Mouse (Mus musculus) embryonic facial prominence, embryonic 13.5 days (tissue): ENCODE data around the gene Pak2. TPM values are rescaled to one million over a fixed set of nuclear protein-coding genes. Genes with fewer than 3 reads are reported as not detected.
"Not testable (repeated sequence)": the region's sequence is repeated elsewhere in the genome, so short reads cannot be mapped to it uniquely, and the experiment has no call there.

Experiments used
- ATAC-seq: fragments of 200-750 bp; cut with Nextera tagmentation; 2 replicates; pipeline ENCODE4 v1.8.0; 2017; ENCODE audit warnings: low read depth; ENCODE audit not compliant: insufficient number of reproducible peaks, insufficient read depth, low FRiP score, low TSS enrichment
- H3K27ac ChIP-seq: fragments of 300-500 bp; sonication (generic); 2 replicates; pipeline ENCODE4 v1.5.1; 2015; ENCODE audit warnings: moderate library complexity, mild to moderate bottlenecking, inconsistent platforms
- H3K27me3 ChIP-seq: fragments of 300-500 bp; sonication (generic); 2 replicates; pipeline ENCODE4 v1.6.1; 2015; ENCODE audit warnings: mild to moderate bottlenecking, inconsistent platforms
- H3K36me3 ChIP-seq: fragments of 300-500 bp; sonication (generic); 2 replicates; pipeline ENCODE4 v1.6.1; 2015; ENCODE audit warnings: mild to moderate bottlenecking, inconsistent platforms
- H3K4me1 ChIP-seq: fragments of 300-500 bp; sonication (generic); 2 replicates; pipeline ENCODE4 v1.6.1; 2015; ENCODE audit warnings: inconsistent platforms
- H3K4me2 ChIP-seq: fragments of 300-500 bp; sonication (generic); 2 replicates; pipeline ENCODE4 v1.6.1; 2015; ENCODE audit warnings: moderate library complexity, mild to moderate bottlenecking, inconsistent platforms
- H3K4me3 ChIP-seq: fragments of 300-500 bp; sonication (generic); 2 replicates; pipeline ENCODE4 v1.5.1; 2015; ENCODE audit warnings: mild to moderate bottlenecking, inconsistent platforms
- H3K9ac ChIP-seq: fragments of 300-500 bp; sonication (generic); 2 replicates; pipeline ENCODE4 v1.6.1; 2015; ENCODE audit warnings: mild to moderate bottlenecking, inconsistent platforms
- H3K9me3 ChIP-seq: fragments of 300-500 bp; sonication (generic); 2 replicates; pipeline ENCODE4 v1.6.1; 2016; ENCODE audit warnings: inconsistent platforms
- WGBS: fragments of 180-500 bp; shearing (Covaris S2); methylation state at CpG from one replicate; pipeline ENCODE4 v1.1.7; 2015; ENCODE audit warnings: mixed read lengths; 5-methylcytosine and 5-hydroxymethylcytosine counted together
- polyA plus RNA-seq: library from polyadenylated mRNA; unstranded; fragments of >200 nt; fragmentation: Nextera tagmentation; extraction: Ambion mirVana; gene quantifications from 2 replicates; pipeline ENCODE4 v1.2.1, GENCODE M21; 2015

The Pak2 gene
- polyA plus RNA-seq, 1 experiment from 2014 or later: 33.6 TPM

DNA sequence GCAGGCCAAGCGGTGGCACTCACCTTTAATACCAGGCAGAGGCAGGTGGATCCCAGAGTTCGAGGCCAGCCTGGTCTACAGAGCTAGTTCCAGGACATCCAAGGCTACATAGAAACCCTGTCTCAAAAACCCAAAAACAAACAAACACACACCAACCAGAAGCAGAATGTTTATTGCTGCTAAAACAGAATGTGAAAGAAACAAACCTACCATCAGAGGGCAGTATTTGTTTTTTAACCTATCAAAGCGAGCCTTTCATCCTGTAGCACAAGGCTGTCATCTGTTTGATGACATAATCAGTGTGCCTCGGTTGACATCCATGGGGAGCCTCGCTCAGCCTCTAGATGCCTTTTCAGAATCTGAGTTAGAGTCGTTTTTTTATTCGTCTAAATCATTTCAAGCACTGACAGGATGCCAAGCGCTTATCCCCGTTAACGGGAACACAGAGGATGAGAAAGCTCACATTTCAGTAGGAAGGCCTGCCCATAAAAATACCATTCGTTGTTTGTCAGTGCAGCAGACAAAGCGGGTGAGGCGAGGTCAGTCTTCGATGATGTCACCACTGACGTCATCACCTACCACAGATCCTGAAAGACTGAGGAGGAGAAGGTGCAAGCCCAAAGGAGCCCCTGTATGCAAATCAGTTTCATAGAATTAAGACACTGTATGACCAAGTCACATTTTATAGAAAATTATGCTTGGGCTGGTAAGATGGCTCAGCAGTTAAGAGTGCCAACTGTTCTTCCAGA is 32.0 kb upstream of the Pak2 start:
- no peak for ATAC-seq
- Histone ChIP-seq H3K9me3 (no peaks in the 10 kb centered on the region), H3K4me1 (0 out of 2 replicates have a peak, but pooled peaks cover 3% of the 10 kb centered on the region), H3K27ac (no peak overlapping the region), H3K9ac (no peak overlapping the region), H3K4me3 (no peak overlapping the region), H3K4me2 (no peak overlapping the region), H3K27me3 (no peaks in the 10 kb centered on the region), H3K36me3 (peaks cover 33% of the 10 kb centered on the region)
- WGBS: 79% methylated on average over 15 of the region's 15 CpGs

- H3K27ac ChIP-seq: no peak overlapping the region
- H3K36me3 ChIP-seq: peaks cover 54% of the 10 kb centered on the region
- H3K4me3 ChIP-seq: no peak overlapping the region
- H3K4me2 ChIP-seq: no peak overlapping the region
- 89% methylated on average over 2 of the region's 2 CpGs for WGBS
- H3K9ac ChIP-seq: no peak overlapping the region
- no peaks in the 10 kb centered on the region for H3K9me3 ChIP-seq
- H3K4me1 ChIP-seq: no peaks in the 10 kb centered on the region
- ATAC-seq: no peak
- H3K27me3 ChIP-seq: no peaks in the 10 kb centered on the region
Observed at GRCm38 (mm10) chr16:32108578-32108977, 29.4 kb upstream of the Pak2 start.

GRCm38 (mm10) chr16:32108170-32108569 is 29.0 kb upstream of the Pak2 start:
- 84% methylated on average over 7 of the region's 7 CpGs for WGBS
- Histone ChIP-seq H3K4me3 (no peak overlapping the region), H3K4me1 (no peaks in the 10 kb centered on the region), H3K27me3 (no peaks in the 10 kb centered on the region), H3K9me3 (no peaks in the 10 kb centered on the region), H3K4me2 (no peak overlapping the region), H3K9ac (no peak overlapping the region), H3K27ac (no peak overlapping the region), H3K36me3 (peaks cover 58% of the 10 kb centered on the region)
- ATAC-seq: no peak

DNA sequence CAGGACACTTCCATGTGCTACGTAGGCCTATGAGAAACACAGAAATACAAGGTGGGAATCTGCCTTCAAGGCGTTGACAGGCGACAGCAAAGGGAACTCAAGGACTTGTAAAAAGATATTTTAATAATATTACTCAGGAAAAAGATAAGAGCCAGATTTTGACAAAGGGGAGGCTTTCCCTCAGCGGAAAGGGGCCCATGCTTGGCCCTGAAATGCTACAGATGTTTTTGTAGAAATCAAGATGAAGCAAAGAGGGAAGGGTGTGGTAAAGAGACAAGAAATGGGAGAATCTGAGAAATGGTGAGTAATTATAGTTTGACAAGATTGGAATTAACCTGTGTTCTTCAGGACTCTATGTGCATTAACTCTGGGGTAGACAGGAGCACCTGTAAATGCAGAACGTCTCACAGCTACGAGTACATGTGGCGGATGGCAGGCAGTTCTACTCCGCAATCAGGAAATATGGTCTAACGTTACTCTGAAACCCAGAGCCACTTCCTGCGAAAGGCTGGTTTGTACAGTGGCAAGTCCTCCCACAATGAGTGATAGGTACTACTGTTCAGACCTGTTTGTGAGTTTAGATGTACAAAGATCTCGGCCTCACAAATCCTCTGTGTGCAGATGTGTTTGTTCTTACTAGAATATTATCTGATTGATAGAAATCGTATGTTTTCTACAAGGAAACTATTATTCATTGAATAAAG is 28.4 kb upstream of the Pak2 start:
- 87% methylated on average over 12 of the region's 12 CpGs for WGBS
- H3K27ac ChIP-seq: no peak overlapping the region
- H3K4me3 ChIP-seq: no peak overlapping the region
- no peak for ATAC-seq
- H3K4me2 ChIP-seq: no peak overlapping the region
- H3K27me3 ChIP-seq: no peaks in the 10 kb centered on the region
- peaks cover 64% of the 10 kb centered on the region for H3K36me3 ChIP-seq
- no peak overlapping the region for H3K9ac ChIP-seq
- no peaks in the 10 kb centered on the region for H3K9me3 ChIP-seq
- H3K4me1 ChIP-seq: no peaks in the 10 kb centered on the region

GRCm38 (mm10) chr16:32105698-32106097 is 26.6 kb upstream of the Pak2 start:
- Histone ChIP-seq H3K4me1 (no peaks in the 10 kb centered on the region), H3K36me3 (peaks cover 69% of the 10 kb centered on the region), H3K4me3 (no peak overlapping the region), H3K4me2 (no peak overlapping the region), H3K27me3 (no peaks in the 10 kb centered on the region), H3K9ac (no peak overlapping the region), H3K9me3 (no peaks in the 10 kb centered on the region), H3K27ac (no peak overlapping the region)
- 90% methylated on average over 1 of the region's 1 CpGs for WGBS
- ATAC-seq: no peak

GRCm38 (mm10) chr16:32102295-32102694 is 23.2 kb upstream of the Pak2 start:
- Histone ChIP-seq H3K4me1 (peaks cover 18% of the 10 kb centered on the region), H3K36me3 (peaks cover 48% of the 10 kb centered on the region), H3K9me3 (no peaks in the 10 kb centered on the region), H3K4me3 (no peak overlapping the region), H3K4me2 (no peak overlapping the region), H3K27ac (no peak overlapping the region), H3K27me3 (no peaks in the 10 kb centered on the region), H3K9ac (no peak overlapping the region)
- WGBS: 90% methylated on average over 13 of the region's 13 CpGs
- ATAC-seq: no peak

GRCm38 (mm10) chr16:32099638-32100150 is 20.6 kb upstream of the Pak2 start, which contains the start of the genes Pigx and Cep19:
Gene Pigx, minus strand, starts transcription at chr16:32099740.
Gene Cep19, plus strand, starts transcription at chr16:32099800.
- peak; percentile 90 for ATAC-seq
- Histone ChIP-seq H3K4me3 (peak within 1 kb of the TSS; percentile 96), H3K4me2 (peak within 1 kb of the TSS; percentile 71), H3K4me1 (peaks cover 18% of the 10 kb centered on the region), H3K27ac (peak within 1 kb of the TSS; percentile 86), H3K36me3 (peaks cover 37% of the 10 kb centered on the region), H3K9me3 (no peaks in the 10 kb centered on the region), H3K27me3 (no peaks in the 10 kb centered on the region), H3K9ac (peak within 1 kb of the TSS; percentile 91)
- WGBS: 0% methylated on average over 34 of the region's 34 CpGs

- Histone ChIP-seq H3K4me1 (peaks cover 18% of the 10 kb centered on the region), H3K4me2 (peak overlapping the region; percentile 71), H3K4me3 (peak overlapping the region; percentile 96), H3K36me3 (peaks cover 36% of the 10 kb centered on the region), H3K9me3 (no peaks in the 10 kb centered on the region), H3K27ac (peak overlapping the region; percentile 86), H3K27me3 (no peaks in the 10 kb centered on the region), H3K9ac (peak overlapping the region; percentile 91)
- ATAC-seq: peak; percentile 43
- WGBS: under 1% methylated on average over 39 of the region's 39 CpGs
Observed at GRCm38 (mm10) chr16:32098897-32099637, 19.9 kb upstream of the Pak2 start.

DNA sequence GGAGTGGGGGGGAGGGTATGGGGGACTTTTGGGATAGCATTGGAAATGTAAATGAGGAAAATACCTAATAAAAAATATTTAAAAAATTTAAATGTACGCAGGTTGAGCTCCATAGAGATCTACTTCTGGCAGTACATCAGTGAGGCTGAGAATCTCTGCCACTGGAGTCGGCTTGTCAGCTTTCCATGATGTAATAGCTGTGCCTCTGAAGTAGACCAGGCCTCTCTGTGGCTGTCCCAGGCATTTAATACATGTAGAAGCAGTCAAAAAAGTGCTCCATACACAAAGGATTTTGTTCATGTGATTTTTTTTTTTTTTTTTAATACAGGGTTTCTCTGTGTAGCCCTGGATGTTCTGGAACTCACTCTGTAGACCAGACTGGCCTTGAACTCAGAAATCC is 18.6 kb upstream of the Pak2 start:
- not testable (repeated sequence) for ATAC-seq, H3K4me2 ChIP-seq

GRCm38 (mm10) chr16:32091466-32091865 is 12.3 kb upstream of the Pak2 start:
- Histone ChIP-seq H3K36me3 (peaks cover 72% of the 10 kb centered on the region), H3K27ac (no peak overlapping the region), H3K9me3 (no peaks in the 10 kb centered on the region), H3K27me3 (no peaks in the 10 kb centered on the region), H3K4me1 (no peaks in the 10 kb centered on the region), H3K9ac (no peak overlapping the region), H3K4me2 (no peak overlapping the region), H3K4me3 (no peak overlapping the region)
- WGBS: 91% methylated on average over 7 of the region's 7 CpGs
- no peak for ATAC-seq

More for the DNA sequence above, 18.6 kb upstream of the Pak2 start:
- H3K27ac ChIP-seq, H3K27me3 ChIP-seq, H3K4me3 ChIP-seq, H3K9ac ChIP-seq, H3K9me3 ChIP-seq: not testable (repeated sequence)
- peaks cover 27% of the 10 kb centered on the region for H3K36me3 ChIP-seq
- 91% methylated on average over 2 of the region's 2 CpGs for WGBS
- H3K4me1 ChIP-seq: peaks cover 18% of the 10 kb centered on the region

DNA sequence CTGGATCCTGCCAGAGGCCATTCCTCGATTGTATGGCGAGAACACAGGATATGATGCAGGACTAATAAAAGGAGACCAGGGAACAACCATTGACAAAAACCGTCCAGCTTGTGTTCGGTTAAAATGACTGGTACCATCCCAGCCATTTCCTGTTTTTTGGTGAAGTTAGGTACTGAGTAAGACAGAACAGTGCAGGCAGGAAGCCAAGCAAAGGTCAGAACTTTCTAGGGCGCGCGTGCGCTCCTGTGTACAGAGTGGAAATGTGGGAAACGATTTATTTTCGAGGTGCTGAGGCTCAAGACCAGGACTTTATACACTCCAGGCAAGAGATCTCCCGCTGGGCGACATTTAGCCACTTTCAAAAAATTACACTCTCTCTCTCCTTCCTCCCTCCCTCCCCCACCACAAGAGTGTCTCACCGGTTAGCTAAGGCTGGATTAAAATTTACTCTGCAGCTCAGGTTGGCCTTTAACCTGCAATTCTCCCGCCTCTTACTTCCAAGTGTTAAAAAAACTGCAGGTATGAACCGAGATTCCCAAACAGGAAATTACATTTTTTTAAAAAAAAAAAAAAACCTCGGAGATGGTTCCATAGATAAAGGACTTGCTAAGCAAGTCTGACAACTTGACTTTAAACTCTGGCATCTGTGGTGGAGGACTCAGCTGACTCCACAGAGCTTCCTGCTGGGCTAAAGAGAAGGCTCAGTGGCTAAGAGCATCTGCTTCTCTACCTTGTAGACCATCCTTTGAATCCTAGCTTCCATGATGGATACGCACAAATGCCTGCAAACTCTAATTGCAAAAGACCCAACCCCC is 8.7 kb upstream of the Pak2 start:
- Histone ChIP-seq H3K27ac (no peak overlapping the region), H3K4me1 (no peaks in the 10 kb centered on the region), H3K27me3 (no peaks in the 10 kb centered on the region), H3K36me3 (peaks cover 80% of the 10 kb centered on the region), H3K9me3 (no peaks in the 10 kb centered on the region), H3K4me2 (no peak overlapping the region), H3K4me3 (no peak overlapping the region), H3K9ac (no peak overlapping the region)
- no peak for ATAC-seq
- 73% methylated on average over 17 of the region's 17 CpGs for WGBS
